Mouse (Mus musculus) stomach, postnatal 0 days (tissue): Measurements from ENCODE around the gene Gm49320.

Experiments used
- CTCF ChIP-seq: IDR thresholded peaks from 2 replicates; pipeline ENCODE4 v1.5.1; 2016; ENCODE audit warnings: antibody characterized with exemption, low read depth, mild to moderate bottlenecking, moderate library complexity
- EP300 ChIP-seq: optimal IDR thresholded peaks from 2 replicates; pipeline ENCODE3; 2016; ENCODE audit warnings: antibody characterized with exemption

DNA sequence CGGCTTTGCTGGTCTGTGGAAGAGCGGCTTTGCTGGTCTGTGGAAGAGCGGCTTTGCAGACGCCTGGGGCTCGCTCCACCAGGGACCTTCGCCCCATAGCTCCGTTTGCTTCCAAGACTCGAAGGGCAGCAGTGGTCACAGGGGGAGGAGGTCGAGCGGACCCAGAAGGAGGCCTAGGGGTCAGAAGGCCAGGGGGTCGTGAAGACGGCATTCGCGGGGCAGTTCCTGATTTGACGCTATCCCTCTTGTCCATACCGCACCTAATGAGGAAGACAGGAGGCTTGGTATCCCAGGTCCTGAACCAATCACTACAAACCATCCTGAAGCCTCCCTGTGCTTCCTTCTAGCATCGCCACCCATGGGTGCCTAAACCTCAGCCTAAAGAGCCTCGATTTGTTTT is 22.4 kb upstream of the Gm49320 start:
- TF ChIP-seq CTCF (no peak), EP300 (no peak)
